Mouse (Mus musculus) olfactory bulb, adult 2 months (tissue): ENCODE data around the gene Neurog1. TPM values are rescaled to one million over a fixed set of nuclear protein-coding genes. Genes with fewer than 3 reads are reported as not detected.

Source experiments
- H3K27ac ChIP-seq: fragments of 200-500 bp; 2 replicates; pipeline ENCODE4 v1.5.1; 2012; ENCODE audit warnings: low read depth, low read length; ENCODE audit not compliant: insufficient read depth
- H3K4me1 ChIP-seq: fragments of 200-500 bp; 2 replicates; pipeline ENCODE4 v1.6.1; 2012; ENCODE audit warnings: low read length; ENCODE audit not compliant: control insufficient read depth, insufficient read depth
- H3K4me3 ChIP-seq: fragments of 200-500 bp; 2 replicates; pipeline ENCODE4 v1.5.1; 2012; ENCODE audit warnings: mild to moderate bottlenecking, low read depth, low read length, moderate library complexity; ENCODE audit not compliant: insufficient read depth
- CTCF ChIP-seq: fragments of 200-500 bp; IDR thresholded peaks from 2 replicates; pipeline ENCODE4 v1.5.1; 2012; ENCODE audit warnings: low read depth, mild to moderate bottlenecking, low read length, moderate library complexity; ENCODE audit not compliant: insufficient read depth
- POLR2A ChIP-seq: fragments of 200-500 bp; IDR thresholded peaks from 2 replicates; pipeline ENCODE4 v1.6.1; 2012; ENCODE audit warnings: mild to moderate bottlenecking, low read depth, low read length, moderate library complexity; ENCODE audit not compliant: insufficient read depth
- WGBS: fragments of 180-500 bp; shearing (Covaris S2); methylation state at CpG from one replicate; pipeline ENCODE4 v1.1.7; 2018; 5-methylcytosine and 5-hydroxymethylcytosine counted together
- polyA plus RNA-seq: library from polyadenylated mRNA; stranded (reverse); fragments of >200 nt; gene quantifications from 2 replicates; pipeline ENCODE4 v1.2.4, GENCODE M21; 2012; ENCODE audit warnings: low replicate concordance; ENCODE audit not compliant: missing spikeins, insufficient read depth, insufficient read length

Neurog1 gene
- polyA plus RNA-seq, 1 experiment, result not detected

- 73% methylated on average over 9 of the region's 9 CpGs for WGBS
- TF ChIP-seq POLR2A, result no peak
- no peak for TF ChIP-seq CTCF
- H3K27ac ChIP-seq, result no peak overlapping the region
These were observed 35.1 kb upstream of the Neurog1 start for GRCm38 (mm10) chr13:56287091-56287490.

GRCm38 (mm10) chr13:56283321-56283720, 31.4 kb upstream of the Neurog1 start:
- 96% methylated on average over 13 of the region's 13 CpGs for WGBS
- no peak for TF ChIP-seq CTCF
- no peak for TF ChIP-seq POLR2A
- Histone ChIP-seq H3K4me1 (no peaks in the 10 kb centered on the region), H3K27ac (no peak overlapping the region), H3K4me3 (no peak overlapping the region)

More at GRCm38 (mm10) chr13:56287091-56287490, 35.1 kb upstream of the Neurog1 start:
- no peak overlapping the region for H3K4me3 ChIP-seq
- no peaks in the 10 kb centered on the region for H3K4me1 ChIP-seq

GRCm38 (mm10) chr13:56280356-56280755, 28.4 kb upstream of the Neurog1 start:
- TF ChIP-seq CTCF, result no peak
- TF ChIP-seq POLR2A, result no peak
- H3K4me1 ChIP-seq, result no peaks in the 10 kb centered on the region
- H3K27ac ChIP-seq, result no peak overlapping the region
- 82% methylated on average over 6 of the region's 6 CpGs for WGBS
- H3K4me3 ChIP-seq, result no peak overlapping the region

DNA sequence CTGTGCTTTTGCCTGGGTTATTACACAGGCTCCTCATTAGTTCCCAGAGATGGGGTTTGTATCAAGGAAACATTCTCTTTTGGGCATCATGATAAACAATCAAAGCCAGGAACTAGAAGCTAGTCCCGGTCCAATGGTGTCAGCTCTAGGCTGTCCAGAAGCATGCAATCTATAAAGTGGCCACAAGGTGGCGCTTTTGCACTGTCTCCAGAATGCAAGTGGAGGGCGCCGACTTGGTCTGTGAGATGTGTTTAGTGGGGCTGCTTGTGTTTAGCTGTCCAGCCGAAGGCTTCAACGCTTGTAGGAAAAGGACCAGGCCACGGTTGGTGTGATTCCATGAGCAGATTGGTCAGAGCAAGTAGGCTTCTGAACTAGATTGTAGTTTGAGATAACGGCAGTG, 27.5 kb upstream of the Neurog1 start:
- Histone ChIP-seq H3K27ac (no peak overlapping the region), H3K4me3 (no peak overlapping the region), H3K4me1 (no peaks in the 10 kb centered on the region)
- TF ChIP-seq POLR2A (no peak), CTCF (peak; percentile 85)
- 11% methylated on average over 8 of the region's 8 CpGs for WGBS

DNA sequence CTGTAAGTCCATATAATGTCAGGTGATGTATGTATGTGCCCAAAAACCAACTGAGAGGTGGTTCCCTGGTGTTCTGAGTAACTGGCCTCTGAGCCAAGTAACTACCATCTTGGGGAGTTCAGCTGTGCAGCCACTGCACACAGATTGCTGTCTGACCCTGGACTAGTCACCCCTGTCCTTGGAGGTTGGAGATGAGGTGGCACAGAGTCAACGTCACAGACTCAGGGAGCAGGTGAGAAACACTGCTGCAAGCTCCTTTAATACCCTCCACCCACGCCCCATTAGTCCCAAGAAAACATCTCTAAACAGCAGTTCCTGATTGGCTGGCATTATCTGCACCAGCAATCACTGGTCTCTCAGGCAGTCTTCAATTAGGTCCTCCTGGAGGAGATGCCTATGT, 23.2 kb upstream of the Neurog1 start:
- H3K27ac ChIP-seq, result no peak overlapping the region
- TF ChIP-seq CTCF, result no peak
- TF ChIP-seq POLR2A, result no peak
- WGBS, result 57% methylated on average over 2 of the region's 2 CpGs
- no peak overlapping the region for H3K4me3 ChIP-seq
- no peaks in the 10 kb centered on the region for H3K4me1 ChIP-seq

GRCm38 (mm10) chr13:56270124-56270523, 18.2 kb upstream of the Neurog1 start:
- WGBS, result 38% methylated on average over 13 of the region's 13 CpGs
- Histone ChIP-seq H3K27ac (no peak overlapping the region), H3K4me1 (no peaks in the 10 kb centered on the region), H3K4me3 (no peak overlapping the region)
- no peak for TF ChIP-seq POLR2A

- H3K4me1 ChIP-seq, result no peaks in the 10 kb centered on the region
- TF ChIP-seq CTCF (no peak), POLR2A (no peak)
- WGBS, result 52% methylated on average over 4 of the region's 4 CpGs
- H3K4me3 ChIP-seq, result no peak overlapping the region
- no peak overlapping the region for H3K27ac ChIP-seq
These were observed 15.4 kb upstream of the Neurog1 start for GRCm38 (mm10) chr13:56267396-56267795.

GRCm38 (mm10) chr13:56266435-56266834, 14.5 kb upstream of the Neurog1 start:
- WGBS, result 25% methylated on average over 8 of the region's 8 CpGs
- H3K4me3 ChIP-seq, result no peak overlapping the region
- no peaks in the 10 kb centered on the region for H3K4me1 ChIP-seq
- no peak for TF ChIP-seq POLR2A
- no peak for TF ChIP-seq CTCF
- no peak overlapping the region for H3K27ac ChIP-seq

DNA sequence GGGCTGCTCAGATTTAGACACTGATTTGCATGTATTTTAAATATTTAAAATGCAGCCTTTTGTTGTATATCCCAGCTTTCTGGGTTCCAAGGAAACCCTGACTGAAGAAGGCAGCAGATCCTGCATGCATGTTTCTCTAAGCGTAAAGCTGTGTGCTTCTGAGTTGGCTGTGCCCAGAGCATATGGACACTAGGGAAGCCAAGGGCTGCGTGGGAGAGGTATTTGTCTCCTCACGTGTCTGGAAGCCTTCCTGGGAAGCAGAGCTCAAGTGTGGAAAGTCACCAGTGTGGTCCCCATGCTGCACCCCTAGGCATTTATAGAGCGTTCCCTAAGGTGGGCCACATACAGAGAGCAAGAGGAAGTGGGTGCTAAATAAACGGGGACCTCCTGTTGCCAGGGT, 13.7 kb upstream of the Neurog1 start:
- Histone ChIP-seq H3K4me3 (no peak overlapping the region), H3K4me1 (no peaks in the 10 kb centered on the region), H3K27ac (no peak overlapping the region)
- WGBS, result 72% methylated on average over 5 of the region's 5 CpGs
- TF ChIP-seq POLR2A (no peak), CTCF (no peak)

DNA sequence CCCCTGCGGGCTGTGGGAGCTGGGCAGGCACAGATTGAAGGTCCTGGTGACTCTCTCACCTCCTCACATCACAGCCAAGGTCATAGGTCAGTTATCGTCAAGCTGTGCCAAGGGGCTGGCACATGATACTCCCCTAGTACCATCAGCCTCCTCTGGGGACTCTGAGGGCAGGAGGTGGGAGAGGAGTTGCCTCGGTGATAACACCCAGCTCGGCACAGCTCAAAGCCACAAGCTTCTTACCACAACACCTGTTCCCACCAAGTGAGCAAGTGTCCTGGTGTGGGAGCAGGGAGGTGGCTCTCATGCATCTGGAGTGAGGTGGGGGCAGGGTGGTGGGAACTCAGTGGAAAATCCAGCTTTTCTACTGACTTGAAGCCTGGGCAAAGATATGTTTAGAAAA, 10.3 kb upstream of the Neurog1 start:
- Histone ChIP-seq H3K4me3 (no peak overlapping the region), H3K4me1 (peaks cover 4% of the 10 kb centered on the region; the same call in 1 of the 2 replicates), H3K27ac (no peak overlapping the region)
- 70% methylated on average over 4 of the region's 4 CpGs for WGBS
- TF ChIP-seq POLR2A (no peak), CTCF (no peak)
